Mouse (Mus musculus) kidney, postnatal 4 days (tissue): ENCODE measurements around the gene Apold1.
A peak's percentile ranks its signal among the peaks of the same experiment; 100 is the strongest.

Source experiments
- DNase-seq, 2 experiments: peaks; one replicate each; pipeline ENCODE4 v3.0.0; 2021; ENCODE audit warnings: mixed read lengths in 2 of 2

The Apold1 gene

DNA sequence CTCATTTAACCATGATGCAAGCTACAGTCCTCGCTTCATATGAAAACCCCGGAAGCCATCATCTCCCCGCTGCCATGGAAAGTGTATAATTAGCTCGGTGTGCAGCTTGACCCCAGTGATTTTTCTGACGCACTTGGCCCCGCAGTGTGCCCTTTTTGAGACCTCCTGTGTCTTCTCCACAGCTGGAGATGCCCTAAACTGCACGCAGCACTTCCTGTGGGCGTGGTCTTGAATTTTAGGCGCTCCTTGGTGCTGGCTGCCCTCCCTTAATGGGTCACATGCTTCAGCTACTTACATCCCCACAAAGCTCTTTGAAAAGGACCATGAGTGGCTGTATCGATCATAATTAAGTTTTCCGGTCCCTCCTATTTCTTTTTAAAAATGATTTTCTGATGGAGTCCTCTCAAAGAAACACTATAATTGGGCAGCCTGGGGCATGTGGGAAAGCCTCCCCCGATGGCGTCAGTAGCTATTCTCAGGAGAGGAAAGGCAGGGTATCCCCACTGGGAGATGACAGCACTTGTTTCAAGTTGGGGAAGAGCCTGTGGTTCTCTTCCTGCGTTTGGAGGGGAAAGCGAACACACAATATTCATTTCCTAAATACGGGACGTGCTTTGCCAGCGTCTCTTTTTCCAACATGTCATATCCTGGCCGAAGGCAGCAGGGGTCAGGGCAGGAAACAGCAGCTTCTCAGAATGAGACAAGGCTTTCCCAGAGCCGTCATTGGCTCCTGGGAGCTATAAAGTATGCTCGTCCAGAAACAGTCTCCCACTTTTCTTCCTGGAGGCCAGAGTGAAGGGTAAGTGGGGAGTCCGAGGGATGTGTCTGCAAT, at the start of gene Apold1:
Apold1 (plus strand) TSS at position 488 of the 832 bp plus-strand sequence.
- peak; percentile 48 to 67 for DNase-seq

DNA sequence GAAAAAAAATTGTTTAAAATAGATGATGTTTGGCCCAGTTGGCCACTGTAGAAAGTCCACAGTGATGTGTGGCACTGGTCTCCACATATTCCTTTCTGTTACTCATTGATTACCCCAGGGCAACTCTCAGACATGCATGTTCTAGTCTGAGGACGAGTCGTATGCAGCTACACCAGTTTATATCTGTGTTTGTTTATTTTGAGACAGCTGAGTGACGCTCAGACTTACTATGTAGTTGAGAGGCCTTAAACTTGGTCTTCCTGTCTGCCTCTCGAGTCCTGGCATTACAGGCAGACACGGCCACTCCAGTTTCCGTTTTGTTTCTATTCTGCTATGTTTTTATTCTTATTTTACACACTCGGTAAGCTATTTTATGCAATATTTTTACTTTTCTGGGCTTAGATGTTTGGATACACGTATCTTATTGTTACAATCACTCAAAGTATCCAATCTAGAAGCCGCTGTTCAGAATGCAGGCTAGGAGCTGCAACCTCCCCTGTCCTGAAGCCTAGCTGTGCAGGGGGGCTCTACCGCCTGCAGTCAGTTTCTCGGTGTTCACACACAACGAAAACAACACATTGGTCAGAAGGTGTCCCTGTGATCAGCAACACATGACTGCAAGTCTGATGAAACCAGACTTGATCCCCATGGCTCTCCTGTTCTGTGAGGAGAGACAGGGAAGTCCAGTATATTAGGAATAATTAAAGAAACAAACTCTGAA, 48.9 kb upstream of the Apold1 start:
- peak; percentile 26 to 49 for DNase-seq

- no peak for DNase-seq
Observed at GRCm38 (mm10) chr6:134933207-134933558, 48.3 kb upstream of the Apold1 start.

- DNase-seq: no peak
Observed at GRCm38 (mm10) chr6:134934305-134934704, 47.2 kb upstream of the Apold1 start.

DNA sequence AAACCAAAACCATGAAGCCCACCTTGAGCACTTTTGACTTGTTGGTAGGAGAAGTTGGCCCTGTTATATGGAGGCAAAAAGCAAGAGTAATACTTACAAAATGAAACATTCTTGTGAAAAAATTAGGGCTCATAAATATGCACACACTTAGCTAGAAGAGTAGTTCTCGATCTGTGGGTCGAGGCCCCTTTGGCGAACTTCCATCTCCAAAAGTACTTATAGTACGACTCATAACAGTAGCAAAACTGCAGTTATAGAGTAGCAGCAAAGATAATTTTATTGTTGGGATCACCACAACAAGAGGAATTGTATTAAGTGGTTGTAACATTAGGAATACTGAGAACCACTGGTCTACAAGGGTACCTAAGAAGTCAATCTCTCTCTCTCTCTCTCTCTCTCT, 41.7 kb upstream of the Apold1 start:
- no peak for DNase-seq

GRCm38 (mm10) chr6:134943759-134944407, 37.6 kb upstream of the Apold1 start:
- DNase-seq: peak in 1 of 2 experiments; percentile 27

- DNase-seq: no peak
Observed at GRCm38 (mm10) chr6:134946054-134946453, 35.5 kb upstream of the Apold1 start.

GRCm38 (mm10) chr6:134946858-134947257, 34.7 kb upstream of the Apold1 start:
- no peak for DNase-seq

DNA sequence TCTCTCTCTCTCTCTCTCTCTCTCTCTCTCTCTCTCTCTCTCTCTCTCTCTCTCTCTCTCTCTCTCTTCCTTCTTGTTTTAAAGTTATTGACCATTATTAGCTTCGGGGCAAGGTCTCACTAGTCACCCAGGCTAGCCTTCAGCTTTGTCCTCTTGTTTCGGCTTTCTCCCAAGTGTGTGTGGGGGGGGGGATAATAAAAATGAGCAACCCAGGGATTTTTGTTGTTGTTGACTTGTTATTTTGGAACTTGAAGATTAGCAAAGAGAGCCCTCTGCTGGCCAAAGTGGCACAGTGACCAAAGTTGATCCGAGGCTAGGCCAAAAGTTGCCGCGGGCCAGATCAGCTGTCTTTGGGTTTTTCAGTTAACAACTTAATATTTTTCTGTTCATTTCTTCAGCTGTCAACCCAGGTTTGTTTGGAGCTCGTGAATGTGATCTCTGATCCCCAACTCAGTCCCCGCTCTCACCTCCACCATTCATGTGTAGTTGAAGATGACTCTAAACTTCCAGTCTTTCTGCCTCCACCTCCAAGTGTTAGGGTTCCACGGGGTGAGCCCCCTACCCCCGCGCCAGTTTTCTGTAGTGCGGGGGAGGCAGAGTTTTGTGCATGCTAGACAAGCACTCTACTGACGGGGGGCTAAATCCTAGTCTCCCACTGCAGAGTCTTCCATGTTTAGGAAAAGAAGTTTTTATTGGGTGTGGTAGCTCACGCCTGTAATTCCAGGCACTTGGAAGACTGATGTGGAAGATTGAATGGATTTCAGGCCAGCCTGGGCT, 34.0 kb upstream of the Apold1 start:
- DNase-seq: peak; percentile 80 to 86

GRCm38 (mm10) chr6:134948522-134949061, 32.9 kb upstream of the Apold1 start:
- no peak for DNase-seq

DNA sequence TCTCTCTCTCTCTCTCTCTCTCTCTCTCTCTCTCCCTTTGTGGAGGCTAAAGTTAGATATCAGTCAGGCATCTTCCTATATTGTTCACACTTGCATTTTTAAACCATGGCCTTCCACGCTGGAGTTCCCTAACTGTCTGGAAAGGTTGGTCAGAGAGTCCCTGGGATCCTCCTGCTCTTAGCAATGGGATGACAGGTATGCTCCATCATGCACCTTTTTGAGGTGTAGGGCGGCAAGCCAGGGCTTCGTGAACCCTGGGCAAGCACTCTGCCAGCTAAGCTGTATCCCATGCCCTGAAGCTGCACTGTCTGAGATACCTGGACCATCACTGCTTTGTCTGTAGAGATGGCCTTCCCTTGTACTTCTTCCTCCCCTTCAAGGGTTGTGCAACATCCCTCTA, 32.3 kb upstream of the Apold1 start:
- no peak for DNase-seq

DNA sequence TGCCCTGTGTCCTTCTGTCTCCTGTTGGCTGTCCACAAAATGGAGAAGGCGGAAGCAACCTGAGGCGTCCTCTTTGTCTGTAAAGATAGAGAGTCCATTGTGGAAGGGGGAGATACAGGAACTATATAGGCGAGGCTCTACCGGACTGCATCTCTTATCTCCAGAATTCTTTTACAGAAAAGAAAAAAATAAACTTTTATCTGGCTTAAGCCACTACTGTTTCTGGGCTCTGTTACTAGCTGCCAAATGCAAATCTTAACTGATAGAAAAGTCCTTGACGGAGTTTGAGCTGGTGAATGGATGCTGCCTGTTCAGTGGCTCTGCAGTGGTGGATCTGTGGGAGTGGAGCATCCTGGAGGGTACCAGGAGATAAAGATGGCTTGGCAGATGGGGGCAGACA, 30.2 kb upstream of the Apold1 start:
- DNase-seq: no peak

DNA sequence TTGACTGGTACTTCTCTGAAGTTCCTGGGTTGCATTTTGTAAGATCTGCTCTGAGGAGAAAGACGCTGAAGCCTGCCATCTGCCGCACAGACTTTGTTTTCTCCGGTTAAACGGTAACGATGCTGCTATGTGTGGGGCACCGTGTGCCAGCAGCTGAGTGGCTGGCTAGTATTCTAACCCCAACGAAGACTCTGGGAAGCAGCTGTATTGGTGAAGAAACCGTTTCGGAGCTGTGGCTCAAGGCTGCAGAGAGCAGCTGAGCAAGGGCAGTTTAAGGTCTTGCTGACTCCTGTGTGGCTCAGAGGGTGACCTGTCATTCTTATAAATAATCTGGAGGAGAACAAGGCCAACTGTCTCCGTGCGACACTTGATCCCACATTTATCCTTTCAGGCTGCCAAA, 27.5 kb upstream of the Apold1 start:
- peak; percentile 13 to 51 for DNase-seq

- DNase-seq: peak; percentile 19 to 33
Observed at GRCm38 (mm10) chr6:134956388-134956787, 25.1 kb upstream of the Apold1 start.

DNA sequence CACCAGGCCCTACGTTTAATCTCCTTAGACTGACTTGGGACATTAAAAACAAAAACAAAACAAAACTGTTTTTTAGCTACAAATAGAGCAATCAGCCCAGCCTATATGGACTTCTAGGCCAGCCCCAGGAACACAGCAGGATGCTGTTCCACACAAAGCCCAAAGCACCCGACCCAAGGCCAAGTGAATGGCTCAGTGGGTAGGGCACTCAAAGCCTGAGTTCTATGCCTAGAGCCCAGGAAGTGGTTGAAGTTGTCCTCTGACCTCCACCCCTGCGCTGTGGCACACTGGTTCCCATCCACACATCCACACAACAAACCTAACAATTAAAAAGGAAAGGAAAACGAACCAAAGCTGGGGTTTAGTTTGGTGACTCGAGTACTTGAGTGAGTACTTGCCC, 20.2 kb upstream of the Apold1 start:
- no peak for DNase-seq

- no peak for DNase-seq
Observed at GRCm38 (mm10) chr6:134961858-134962517, 19.5 kb upstream of the Apold1 start.

DNA sequence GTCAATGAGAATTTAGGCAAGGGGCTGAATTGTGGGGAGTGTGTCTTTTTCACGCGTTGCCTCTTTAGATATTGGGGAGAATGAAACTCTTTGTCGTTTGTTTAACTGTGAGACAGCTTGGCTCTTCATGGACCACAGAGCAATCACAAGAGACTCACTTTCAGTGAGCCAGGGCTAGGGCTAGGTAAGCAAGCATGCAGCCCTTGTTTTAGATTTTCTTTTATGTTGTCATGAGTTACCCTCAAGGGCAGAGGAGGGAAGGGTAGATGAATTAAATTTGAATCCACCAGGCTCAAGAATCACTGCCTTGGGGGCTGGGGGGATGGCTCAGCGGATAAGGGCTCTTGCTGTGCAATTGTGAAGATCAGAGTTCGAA, 19.0 kb upstream of the Apold1 start:
- no peak for DNase-seq

- DNase-seq: no peak
Observed at GRCm38 (mm10) chr6:134963910-134964309, 17.6 kb upstream of the Apold1 start.

DNA sequence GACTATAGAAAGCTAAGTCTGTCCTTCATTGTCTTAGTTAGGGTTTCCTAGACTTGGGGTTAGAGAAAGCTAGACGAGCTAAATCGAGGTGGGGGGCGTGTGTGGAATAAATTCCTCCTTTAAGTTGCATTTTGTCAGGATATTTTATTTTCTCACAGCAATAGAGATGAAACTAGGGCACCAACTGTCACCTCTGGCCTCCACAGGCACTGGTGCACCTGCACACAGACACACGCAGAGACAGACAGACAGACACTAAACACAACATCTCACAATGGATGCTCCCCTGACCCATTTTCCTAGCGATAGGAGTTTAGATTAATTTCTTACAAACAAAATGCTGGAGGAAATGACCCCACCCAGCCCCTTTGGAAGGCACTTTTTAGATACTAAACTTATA, 14.8 kb upstream of the Apold1 start:
- no peak for DNase-seq

GRCm38 (mm10) chr6:134968326-134968725, 13.2 kb upstream of the Apold1 start:
- DNase-seq: peak; percentile 25 to 38

- no peak for DNase-seq
Observed at GRCm38 (mm10) chr6:134969498-134969897, 12.0 kb upstream of the Apold1 start.

- DNase-seq: no peak
Observed at GRCm38 (mm10) chr6:134972096-134972495, 9.4 kb upstream of the Apold1 start.
